22 mouse cellular contexts compared by ENCODE assay signal in genomic region chr3:115892341-115892740, GRCm38 (mm10). TPM values are rescaled to one million over a fixed set of nuclear protein-coding genes. Genes with fewer than 3 reads are reported as not detected.
DNase-seq lines count a peak whose midpoint lies in the region; ATAC-seq and TF ChIP-seq lines count a peak whose summit lies in the region.
"Had no signal": no experiment of that assay in that cellular context is flagged by ENCODE, and none has a peak within 500 bp of the region (broad histone marks: within the 10 kb centered on the region; RNA-seq: fewer than 3 reads in every experiment).

No protein-coding gene starts in this region.

- no peak for ATAC-seq in embryonic facial prominence, embryonic 14.5 days (ENCODE audit: low read depth)
- no peak for ATAC-seq in midbrain, embryonic 14.5 days (ENCODE audit: low FRiP score, low TSS enrichment)
- no peak for ATAC-seq in midbrain, embryonic 15.5 days (replicated peaks)
- ATAC-seq: forebrain, embryonic 15.5 days; intestine, embryonic 15.5 days had no signal

- 73% methylated on average over 4 of the region's 4 CpGs for WGBS in embryonic facial prominence, embryonic 14.5 days
- WGBS in embryonic facial prominence, embryonic 10.5 days: 90% methylated on average over 4 of the region's 4 CpGs
- WGBS in midbrain, embryonic 14.5 days: 62% methylated on average over 4 of the region's 4 CpGs
- 61% methylated on average over 4 of the region's 4 CpGs for WGBS in midbrain, embryonic 15.5 days

- no peak overlapping the region for H3K4me3 ChIP-seq in embryonic facial prominence, embryonic 14.5 days (ENCODE audit: low read depth, low read length)
- H3K4me3 ChIP-seq in embryonic facial prominence, embryonic 10.5 days: no peak overlapping the region
- H3K4me3 ChIP-seq in midbrain, embryonic 14.5 days (replicated peaks; ENCODE audit: low read depth, low read length): no peak overlapping the region
- H3K4me3 ChIP-seq in midbrain, embryonic 15.5 days: no peak overlapping the region
- H3K4me3 ChIP-seq: embryonic facial prominence, embryonic 12.5 days; erythroblast, embryonic 14.5 days; forebrain, embryonic 12.5 days; forebrain, embryonic 15.5 days; hindbrain, embryonic 15.5 days; intestine, embryonic 15.5 days had no signal

- TF ChIP-seq POLR2A in brain, embryonic 14.5 days (IDR thresholded peaks at IDR 0.05; ENCODE audit: borderline replicate concordance, extremely low read depth, insufficient read depth, insufficient read length, poor library complexity, severe bottlenecking): no peak

- H3K9ac ChIP-seq in embryonic facial prominence, embryonic 14.5 days (ENCODE audit: low read depth, low read length): no peak overlapping the region
- H3K9ac ChIP-seq in midbrain, embryonic 14.5 days (replicated peaks; ENCODE audit: low read length): no peak overlapping the region
- no peak overlapping the region for H3K9ac ChIP-seq in midbrain, embryonic 15.5 days
- H3K9ac ChIP-seq: embryonic facial prominence, embryonic 12.5 days; forebrain, embryonic 12.5 days; forebrain, embryonic 15.5 days; hindbrain, embryonic 15.5 days; intestine, embryonic 15.5 days had no signal

- H3K9me3 ChIP-seq in embryonic facial prominence, embryonic 14.5 days (ENCODE audit: control insufficient read depth, low read length): no peaks in the 10 kb centered on the region
- H3K9me3 ChIP-seq in embryonic facial prominence, embryonic 10.5 days: no peaks in the 10 kb centered on the region
- no peaks in the 10 kb centered on the region for H3K9me3 ChIP-seq in midbrain, embryonic 14.5 days (ENCODE audit: control insufficient read depth, low read length)
- H3K9me3 ChIP-seq in midbrain, embryonic 15.5 days: no peaks in the 10 kb centered on the region
- H3K9me3 ChIP-seq: embryonic facial prominence, embryonic 12.5 days; forebrain, embryonic 12.5 days; forebrain, embryonic 15.5 days; hindbrain, embryonic 15.5 days; intestine, embryonic 15.5 days had no signal

- H3K27me3 ChIP-seq in embryonic facial prominence, embryonic 14.5 days (replicated peaks; ENCODE audit: control insufficient read depth, insufficient read depth, low read length): no peaks in the 10 kb centered on the region
- H3K27me3 ChIP-seq in embryonic facial prominence, embryonic 10.5 days (replicated peaks; ENCODE audit: low read depth, poor library complexity, severe bottlenecking): no peaks in the 10 kb centered on the region
- no peaks in the 10 kb centered on the region for H3K27me3 ChIP-seq in midbrain, embryonic 14.5 days (ENCODE audit: control insufficient read depth, insufficient read depth, low read length)
- no peaks in the 10 kb centered on the region for H3K27me3 ChIP-seq in midbrain, embryonic 15.5 days (replicated peaks)
- H3K27me3 ChIP-seq: embryonic facial prominence, embryonic 12.5 days; forebrain, embryonic 12.5 days; forebrain, embryonic 15.5 days; hindbrain, embryonic 15.5 days; intestine, embryonic 15.5 days had no signal

- H3K27ac ChIP-seq in embryonic facial prominence, embryonic 14.5 days (replicated peaks; ENCODE audit: low read depth, low read length): no peak overlapping the region
- no peak overlapping the region for H3K27ac ChIP-seq in embryonic facial prominence, embryonic 10.5 days (replicated peaks)
- no peak overlapping the region for H3K27ac ChIP-seq in midbrain, embryonic 14.5 days (replicated peaks; ENCODE audit: low read depth, low read length)
- H3K27ac ChIP-seq in midbrain, embryonic 15.5 days: no peak overlapping the region
- H3K27ac ChIP-seq: embryonic facial prominence, embryonic 12.5 days; forebrain, embryonic 12.5 days; forebrain, embryonic 15.5 days; hindbrain, embryonic 15.5 days; intestine, embryonic 15.5 days had no signal

- peak; percentile 9 for DNase-seq in embryonic facial prominence, embryonic 14.5 days (ENCODE audit: low spot score)
- DNase-seq in embryonic facial prominence, embryonic 10.5 days (ENCODE audit: low spot score): no peak
- peak; percentile 12 for DNase-seq in midbrain, embryonic 14.5 days
- peak; percentile 26 for DNase-seq in brain, embryonic 14.5 days (ENCODE audit: low read depth)
- peak; percentile 54 for DNase-seq in retina, embryonic 14.5 days (ENCODE audit: low spot score)
- no peak for DNase-seq in adipocyte (ENCODE audit: low spot score)
- no peak for DNase-seq in kidney, postnatal 4 days
- DNase-seq: adrenal gland, adult 8-10 months; adrenal gland, postnatal 25 days; cerebellum, adult 18-20 months; cerebellum, adult 9-10 months; cerebellum, postnatal 14 days; gastrocnemius, postnatal 10 days; heart, adult 11 months had no signal

- no peak for TF ChIP-seq CTCF in brain, embryonic 14.5 days (IDR thresholded peaks at IDR 0.05; ENCODE audit: borderline replicate concordance, extremely low read depth, insufficient read depth, insufficient read length)

- H3K4me2 ChIP-seq in embryonic facial prominence, embryonic 14.5 days (ENCODE audit: low read depth, low read length): no peak overlapping the region
- H3K4me2 ChIP-seq in midbrain, embryonic 14.5 days (ENCODE audit: low read length): no peak overlapping the region
- H3K4me2 ChIP-seq in midbrain, embryonic 15.5 days: no peak overlapping the region
- H3K4me2 ChIP-seq: embryonic facial prominence, embryonic 12.5 days; forebrain, embryonic 12.5 days; forebrain, embryonic 15.5 days; heart, embryonic 11.5 days; hindbrain, embryonic 15.5 days; intestine, embryonic 15.5 days had no signal

- H3K36me3 ChIP-seq in embryonic facial prominence, embryonic 14.5 days (ENCODE audit: control insufficient read depth, insufficient read depth, low read length): peaks cover 7% of the 10 kb centered on the region; the same call in 1 of the 2 replicates
- peaks cover 25% of the 10 kb centered on the region for H3K36me3 ChIP-seq in embryonic facial prominence, embryonic 10.5 days (replicated peaks)
- peaks cover 11% of the 10 kb centered on the region for H3K36me3 ChIP-seq in midbrain, embryonic 14.5 days (ENCODE audit: control insufficient read depth, insufficient read depth, low read length)
- no peaks in the 10 kb centered on the region for H3K36me3 ChIP-seq in midbrain, embryonic 15.5 days (replicated peaks)
- H3K36me3 ChIP-seq: intestine, embryonic 15.5 days had no signal

- peaks cover 3% of the 10 kb centered on the region; the same call in 1 of the 2 replicates for H3K4me1 ChIP-seq in embryonic facial prominence, embryonic 14.5 days (ENCODE audit: control insufficient read depth, insufficient read depth, low read length)
- H3K4me1 ChIP-seq in embryonic facial prominence, embryonic 10.5 days: peaks cover under 1% of the 10 kb centered on the region
- peaks cover 6% of the 10 kb centered on the region; the same call in 1 of the 2 replicates for H3K4me1 ChIP-seq in midbrain, embryonic 14.5 days (ENCODE audit: control insufficient read depth, insufficient read depth, low read length)
- peaks cover 6% of the 10 kb centered on the region for H3K4me1 ChIP-seq in midbrain, embryonic 15.5 days
- H3K4me1 ChIP-seq: intestine, embryonic 15.5 days had no signal

RNA-seq across cellular contexts. Expression of gene Dph5, which starts 4.7 kb away (rescaled TPM):
- 19.9 and 22.3 TPM in 2 replicates for polyA plus RNA-seq in embryonic facial prominence, embryonic 14.5 days (2014; fragmentation: Nextera tagmentation; extraction: Ambion mirVana)
- polyA plus RNA-seq in embryonic facial prominence, embryonic 10.5 days (2016; fragmentation: Nextera tagmentation; extraction: Ambion mirVana): 30.4 and 30.5 TPM in 2 replicates
- 24.2 and 25.0 TPM in 2 replicates for polyA plus RNA-seq in midbrain, embryonic 14.5 days (2014; fragmentation: Nextera tagmentation; extraction: Ambion mirVana)
- 22.3 and 23.8 TPM in 2 replicates for polyA plus RNA-seq in midbrain, embryonic 15.5 days (2015; fragmentation: Nextera tagmentation; extraction: Ambion mirVana)
- polyA plus RNA-seq in brain, embryonic 14.5 days (2012; rRNA removed): 11.7 and 12.7 TPM in 2 replicates

Comparison
In these comparisons a context has a peak if more than half of its experiments do, and no peak if none do; other contexts are left out.
1. DNase-seq: peak in embryonic facial prominence, embryonic 14.5 days (single experiment), midbrain, embryonic 14.5 days (single experiment), brain, embryonic 14.5 days (single experiment) and retina, embryonic 14.5 days (single experiment); none in embryonic facial prominence, embryonic 10.5 days (single experiment), adipocyte (single experiment) and kidney, postnatal 4 days (0 of 2).